Mouse (Mus musculus) liver, embryonic 11.5 days (tissue): Measurements from ENCODE around the gene Cnn1. TPM values are rescaled to one million over a fixed set of nuclear protein-coding genes. Genes with fewer than 3 reads are reported as not detected.

Experiments
- ATAC-seq: fragments of 200-750 bp; cut with Nextera tagmentation; replicated peaks from 2 replicates; pipeline ENCODE4 v1.8.0; 2017; ENCODE audit warnings: moderate number of reproducible peaks, mild to moderate bottlenecking, moderate TSS enrichment, moderate library complexity; ENCODE audit not compliant: low FRiP score
- DNase-seq: peaks from one replicate; pipeline ENCODE4 v3.0.0-alpha.2; 2017; ENCODE audit warnings: low spot score
- H3K27ac ChIP-seq: fragments of 300-500 bp; sonication (generic); 2 replicates; pipeline ENCODE4 v1.5.1; 2014; ENCODE audit warnings: mild to moderate bottlenecking, low read depth, low read length, control low read depth
- H3K27me3 ChIP-seq: fragments of 300-500 bp; sonication (generic); replicated peaks from 2 replicates; pipeline ENCODE4 v1.6.1; 2014; ENCODE audit warnings: low read length, mixed read lengths; ENCODE audit not compliant: control insufficient read depth, insufficient read depth
- H3K36me3 ChIP-seq: fragments of 300-500 bp; sonication (generic); 2 replicates; pipeline ENCODE4 v1.6.1; 2014; ENCODE audit warnings: mild to moderate bottlenecking, low read length, moderate library complexity, mixed read lengths; ENCODE audit not compliant: control insufficient read depth, insufficient read depth
- H3K4me1 ChIP-seq: fragments of 300-500 bp; sonication (generic); replicated peaks from 2 replicates; pipeline ENCODE4 v1.6.1; 2014; ENCODE audit warnings: low read length, mixed read lengths; ENCODE audit not compliant: control insufficient read depth, insufficient read depth
- H3K4me2 ChIP-seq: fragments of 300-500 bp; sonication (generic); 2 replicates; pipeline ENCODE4 v1.6.1; 2014; ENCODE audit warnings: mild to moderate bottlenecking, control low read depth, moderate library complexity
- H3K4me3 ChIP-seq: fragments of 300-500 bp; sonication (generic); 2 replicates; pipeline ENCODE4 v1.5.1; 2014; ENCODE audit warnings: low read depth, low read length, control low read depth
- H3K9ac ChIP-seq: fragments of 300-500 bp; sonication (generic); 2 replicates; pipeline ENCODE4 v1.6.1; 2014; ENCODE audit warnings: low read depth, low read length, control low read depth
- H3K9me3 ChIP-seq: fragments of 300-500 bp; sonication (generic); 2 replicates; pipeline ENCODE4 v1.6.1; 2016; ENCODE audit warnings: low read length, inconsistent platforms, mixed read lengths; ENCODE audit not compliant: control insufficient read depth
- WGBS: fragments of 180-500 bp; shearing (Covaris S2); extraction: QIAGEN DNeasy Blood & Tissue Kit; methylation state at CpG from one replicate; pipeline ENCODE4 v1.1.7; 2014; 5-methylcytosine and 5-hydroxymethylcytosine counted together
- polyA plus RNA-seq: library from polyadenylated mRNA; unstranded; fragments of >200 nt; fragmentation: Nextera tagmentation; extraction: Ambion mirVana; gene quantifications from 2 replicates; pipeline ENCODE4 v1.2.1, GENCODE M21; 2014

The Cnn1 gene
- polyA plus RNA-seq, 1 experiment from 2014 or later: 6.2 TPM

DNA sequence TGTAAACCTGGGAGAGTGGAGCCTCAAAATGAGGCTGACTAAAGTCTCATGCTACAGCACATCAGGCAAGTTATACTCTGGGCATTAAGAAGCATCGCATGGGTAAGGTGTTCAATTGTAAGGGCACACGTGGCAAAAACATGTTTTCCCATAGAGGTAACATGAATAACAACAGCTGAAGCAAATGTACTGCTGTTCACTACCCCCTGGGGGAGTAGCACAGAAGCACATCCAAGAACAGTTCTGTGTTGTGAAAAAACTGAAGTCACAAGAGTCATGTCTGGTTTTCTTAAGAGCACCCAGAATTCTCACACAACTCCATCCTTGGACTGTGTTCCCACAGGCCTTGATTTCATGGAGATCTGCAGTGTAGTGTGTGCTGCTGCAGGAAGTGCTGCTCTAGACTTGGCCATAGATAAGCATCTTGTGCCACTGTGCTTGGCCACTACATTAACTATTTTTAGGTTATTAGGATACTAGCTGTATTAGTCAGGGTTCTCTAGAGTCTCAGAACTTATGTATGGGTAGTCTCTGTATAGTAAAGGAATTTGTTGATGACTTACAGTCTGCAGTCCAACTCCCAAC lies 11.9 kb upstream of the Cnn1 start:
- H3K36me3 ChIP-seq: no peaks in the 10 kb centered on the region
- no peaks in the 10 kb centered on the region for H3K9me3 ChIP-seq
- DNase-seq: no peak
- 84% methylated on average over 2 of the region's 2 CpGs for WGBS
- H3K9ac ChIP-seq: no peak overlapping the region
- no peak overlapping the region for H3K4me3 ChIP-seq
- no peaks in the 10 kb centered on the region for H3K27me3 ChIP-seq
- no peak overlapping the region for H3K27ac ChIP-seq
- peaks cover 3% of the 10 kb centered on the region; the same call in 1 of the 2 replicates for H3K4me1 ChIP-seq
- no peak overlapping the region for H3K4me2 ChIP-seq
- no peak for ATAC-seq

DNA sequence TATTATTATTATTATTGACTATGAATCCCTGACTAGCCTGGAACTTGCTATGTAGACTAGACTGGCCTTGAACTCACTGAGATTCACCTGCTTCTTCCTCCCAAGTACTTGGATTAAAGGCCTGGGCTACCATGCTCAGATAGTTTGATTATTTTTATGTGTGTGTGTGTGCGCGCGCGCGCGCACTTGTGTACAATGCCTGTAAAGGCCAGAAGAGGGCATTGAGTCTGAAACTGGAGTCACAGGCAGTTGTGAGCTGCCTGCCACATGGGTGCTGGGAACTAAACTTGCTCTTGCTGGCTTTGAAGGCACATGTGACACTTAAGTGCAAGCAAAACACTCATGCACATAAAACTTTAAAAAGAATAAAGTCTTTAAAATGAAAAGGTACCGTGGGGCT lies 9.7 kb upstream of the Cnn1 start:
- Histone ChIP-seq H3K9me3 (no peaks in the 10 kb centered on the region), H3K36me3 (no peaks in the 10 kb centered on the region), H3K4me2 (no peak overlapping the region), H3K9ac (no peak overlapping the region), H3K27me3 (no peaks in the 10 kb centered on the region; the same call in 1 of the 2 replicates), H3K4me1 (peaks cover 3% of the 10 kb centered on the region; the same call in 1 of the 2 replicates), H3K4me3 (no peak overlapping the region), H3K27ac (no peak overlapping the region)
- no peak for DNase-seq
- 94% methylated on average over 7 of the region's 7 CpGs for WGBS
- ATAC-seq: no peak

DNA sequence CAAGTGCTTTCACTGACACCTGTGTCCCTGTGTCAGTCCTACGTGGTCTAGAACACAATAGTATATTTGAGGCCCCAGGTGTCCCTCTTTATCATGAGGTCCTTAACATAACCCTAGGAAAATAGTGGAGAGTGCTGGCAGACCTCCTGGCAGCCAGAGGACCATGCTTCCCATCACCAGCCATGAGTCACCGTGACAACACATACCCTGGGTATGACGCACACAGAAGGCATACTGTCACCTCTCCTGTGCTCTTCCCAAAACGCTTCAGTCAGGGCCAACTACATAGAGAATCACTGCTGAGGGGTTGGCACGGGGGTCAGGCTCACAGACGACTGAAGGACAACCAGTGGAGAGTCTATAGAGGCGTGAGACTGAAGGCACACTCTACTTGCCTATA lies 9.0 kb upstream of the Cnn1 start:
- ATAC-seq: no peak
- no peaks in the 10 kb centered on the region for H3K9me3 ChIP-seq
- 83% methylated on average over 7 of the region's 7 CpGs for WGBS
- no peak for DNase-seq
- no peaks in the 10 kb centered on the region for H3K4me1 ChIP-seq
- H3K36me3 ChIP-seq: no peaks in the 10 kb centered on the region
- no peak overlapping the region for H3K9ac ChIP-seq
- H3K4me3 ChIP-seq: no peak overlapping the region
- no peak overlapping the region for H3K4me2 ChIP-seq
- no peak overlapping the region for H3K27ac ChIP-seq
- no peaks in the 10 kb centered on the region; the same call in 1 of the 2 replicates for H3K27me3 ChIP-seq

DNA sequence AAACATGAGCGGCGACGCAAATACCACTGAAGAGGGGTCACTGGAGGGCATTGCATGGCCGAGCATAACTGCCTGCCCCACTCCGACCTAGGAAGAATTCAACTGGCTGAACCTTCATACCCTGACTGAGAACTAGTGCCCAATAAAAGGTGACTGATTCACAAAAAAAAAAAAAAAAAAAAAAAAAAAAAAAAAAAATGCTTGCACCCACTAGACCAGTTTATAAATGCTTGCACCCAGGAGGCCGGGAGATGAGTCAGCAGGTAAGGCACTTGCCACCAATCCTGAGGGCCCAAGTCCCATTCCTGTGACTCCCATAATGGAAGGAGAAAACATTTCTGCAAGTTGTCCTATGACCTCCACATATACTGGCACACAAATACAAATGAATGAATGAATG lies 6.3 kb upstream of the Cnn1 start:
- H3K4me3 ChIP-seq: no peak overlapping the region
- no peak overlapping the region for H3K4me2 ChIP-seq
- no peaks in the 10 kb centered on the region for H3K4me1 ChIP-seq
- H3K36me3 ChIP-seq: no peaks in the 10 kb centered on the region
- H3K9me3 ChIP-seq: no peaks in the 10 kb centered on the region
- DNase-seq (no peak), ATAC-seq (no peak)
- H3K27me3 ChIP-seq: no peaks in the 10 kb centered on the region; the same call in 1 of the 2 replicates
- 80% methylated on average over 6 of the region's 6 CpGs for WGBS
- H3K9ac ChIP-seq: no peak overlapping the region
- no peak overlapping the region for H3K27ac ChIP-seq

DNA sequence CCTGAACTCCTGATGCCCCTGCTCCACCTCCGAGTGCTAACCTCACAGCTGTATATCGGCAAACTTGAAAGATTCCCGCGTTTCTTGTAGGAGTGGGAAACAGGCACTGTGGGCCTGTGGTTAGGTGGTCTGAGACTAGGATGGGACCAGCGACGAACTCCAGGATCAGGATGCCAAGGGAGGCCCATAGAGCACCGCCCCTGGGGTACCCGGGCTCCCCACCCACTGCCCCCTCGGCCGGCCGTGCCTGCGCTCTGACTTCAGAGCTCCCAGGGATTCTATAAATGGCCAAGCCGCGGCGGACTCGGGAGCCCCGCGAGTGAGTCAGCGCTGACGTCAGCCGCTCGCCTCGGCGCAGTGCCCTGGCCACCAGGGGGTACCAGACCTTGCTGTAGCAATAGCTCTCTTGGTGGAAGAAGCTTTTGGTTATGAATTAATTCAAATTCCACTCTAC lies 3.1 kb upstream of the Cnn1 start:
- no peaks in the 10 kb centered on the region for H3K36me3 ChIP-seq
- ATAC-seq (peak; percentile 84), DNase-seq (peak; percentile 85)
- WGBS: 1% methylated on average over 24 of the region's 24 CpGs
- H3K4me1 ChIP-seq: peaks cover 5% of the 10 kb centered on the region; the same call in 1 of the 2 replicates
- H3K27ac ChIP-seq: no peak overlapping the region
- peaks cover 29% of the 10 kb centered on the region for H3K27me3 ChIP-seq
- peak overlapping the region; percentile 73 for H3K9ac ChIP-seq
- peak overlapping the region; percentile 85 for H3K4me2 ChIP-seq
- no peaks in the 10 kb centered on the region for H3K9me3 ChIP-seq
- peak overlapping the region; percentile 43 for H3K4me3 ChIP-seq

DNA sequence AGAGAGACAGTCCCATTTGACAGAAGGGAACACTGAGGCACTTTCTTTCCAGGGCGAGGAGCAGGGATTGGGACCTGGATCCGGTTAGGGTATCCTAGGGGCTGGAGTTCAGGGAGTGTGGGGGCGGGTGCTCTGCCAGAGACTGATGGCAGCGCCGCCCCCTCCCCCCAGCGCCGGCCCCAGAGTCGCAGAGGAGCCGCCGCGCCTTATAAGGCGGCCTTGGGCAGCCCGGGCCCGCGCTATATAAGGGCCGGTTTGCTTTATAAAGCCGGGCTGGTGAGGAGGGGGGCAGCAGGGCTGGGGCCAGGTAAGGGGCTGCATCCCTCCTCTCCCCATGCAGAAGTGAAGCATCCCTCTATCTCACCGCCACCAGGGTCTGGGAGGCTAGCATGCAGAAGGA lies 906 bp downstream of the Cnn1 start:
- peak overlapping the region; percentile 20; the same call in 1 of the 2 replicates for H3K4me2 ChIP-seq
- WGBS: 4% methylated on average over 18 of the region's 18 CpGs
- H3K27me3 ChIP-seq: peaks cover 36% of the 10 kb centered on the region
- DNase-seq (no peak), ATAC-seq (no peak)
- no peaks in the 10 kb centered on the region for H3K9me3 ChIP-seq
- H3K4me3 ChIP-seq: peak overlapping the region; percentile 8; the same call in 1 of the 2 replicates
- no peak overlapping the region; the same call in 1 of the 2 replicates for H3K9ac ChIP-seq
- H3K27ac ChIP-seq: no peak overlapping the region
- peaks cover 5% of the 10 kb centered on the region; the same call in 1 of the 2 replicates for H3K4me1 ChIP-seq
- H3K36me3 ChIP-seq: no peaks in the 10 kb centered on the region

DNA sequence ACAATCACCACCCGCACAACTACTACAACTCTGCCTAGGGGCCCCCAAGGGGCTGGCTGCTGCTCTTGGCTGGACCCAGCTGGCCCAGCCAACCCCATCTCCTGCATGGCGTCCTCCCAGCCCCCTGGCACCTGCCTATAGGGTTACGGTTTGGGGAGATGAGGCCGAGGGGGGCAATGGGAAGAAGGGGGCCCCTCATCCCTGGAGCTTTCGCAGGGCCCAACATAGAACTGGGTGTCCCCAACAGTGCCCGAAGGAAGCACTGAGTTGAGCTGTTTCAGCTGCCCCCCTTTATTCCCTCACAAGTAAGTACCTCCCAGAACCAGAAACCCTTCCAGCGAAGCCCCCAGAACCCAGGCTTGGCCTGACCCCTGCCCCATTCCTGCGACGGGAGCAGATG lies 9.2 kb downstream of the Cnn1 start:
- no peaks in the 10 kb centered on the region for H3K9me3 ChIP-seq
- ATAC-seq (no peak), DNase-seq (no peak)
- H3K9ac ChIP-seq: no peak overlapping the region
- H3K4me2 ChIP-seq: no peak overlapping the region
- H3K4me3 ChIP-seq: no peak overlapping the region
- 86% methylated on average over 9 of the region's 9 CpGs for WGBS
- peaks cover 13% of the 10 kb centered on the region for H3K36me3 ChIP-seq
- no peak overlapping the region for H3K27ac ChIP-seq
- H3K27me3 ChIP-seq: no peaks in the 10 kb centered on the region
- H3K4me1 ChIP-seq: no peaks in the 10 kb centered on the region

DNA sequence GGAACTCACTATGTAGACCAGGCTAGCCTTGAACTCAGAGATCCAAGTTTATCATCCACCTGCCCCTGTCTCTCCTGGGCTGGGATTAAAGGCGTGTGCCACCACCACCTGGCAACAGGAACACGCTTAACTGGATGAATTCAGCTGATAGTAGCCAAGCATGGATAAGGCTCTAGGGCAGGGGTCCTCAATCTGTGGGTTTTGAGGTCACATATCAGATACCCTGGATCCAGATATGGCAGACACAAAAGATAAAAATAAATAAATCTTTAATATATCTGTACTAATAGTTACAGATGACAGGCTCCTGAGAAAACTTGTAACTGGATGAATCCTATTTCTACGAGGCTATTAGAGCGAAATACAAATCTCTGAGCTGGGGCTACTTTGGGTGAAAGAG lies 16.6 kb downstream of the Cnn1 start:
- Histone ChIP-seq H3K27ac (no peak overlapping the region), H3K36me3 (peaks cover 14% of the 10 kb centered on the region), H3K9ac (no peak overlapping the region; the same call in 1 of the 2 replicates), H3K4me2 (peak overlapping the region; percentile 84), H3K4me1 (peaks cover 11% of the 10 kb centered on the region), H3K9me3 (no peaks in the 10 kb centered on the region), H3K27me3 (no peaks in the 10 kb centered on the region), H3K4me3 (peak overlapping the region; percentile 81)
- ATAC-seq (no peak), DNase-seq (no peak)
- WGBS: 86% methylated on average over 4 of the region's 4 CpGs

DNA sequence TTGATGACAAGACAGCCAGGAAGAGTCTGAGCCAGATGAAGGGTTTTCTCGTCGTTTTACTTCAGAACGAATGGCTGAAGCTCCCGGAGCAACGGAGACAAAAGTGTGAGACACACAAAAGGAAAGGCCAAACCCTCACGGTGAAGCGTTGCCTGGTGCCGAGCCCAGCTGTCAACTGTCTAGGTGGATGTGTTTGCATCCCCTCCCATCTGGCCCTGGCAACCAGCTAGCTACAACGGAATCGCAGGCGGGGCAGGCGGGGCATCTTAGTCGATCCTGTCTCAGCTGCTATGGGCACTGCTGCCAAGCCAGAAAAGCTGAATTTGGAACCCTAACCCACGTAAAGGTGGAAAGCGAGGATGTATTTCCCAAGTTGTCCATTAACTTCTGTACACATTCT lies 17.1 kb downstream of the Cnn1 start:
- 0 out of 2 replicates have a peak overlapping the region, but pooled peaks have one; percentile 50 for H3K27ac ChIP-seq
- H3K27me3 ChIP-seq: no peaks in the 10 kb centered on the region
- H3K4me1 ChIP-seq: peaks cover 11% of the 10 kb centered on the region
- H3K4me3 ChIP-seq: peak overlapping the region; percentile 81
- no peak for DNase-seq
- no peaks in the 10 kb centered on the region for H3K9me3 ChIP-seq
- WGBS: 32% methylated on average over 15 of the region's 15 CpGs
- ATAC-seq: no peak
- H3K36me3 ChIP-seq: peaks cover 14% of the 10 kb centered on the region
- peak overlapping the region; percentile 81 for H3K9ac ChIP-seq
- peak overlapping the region; percentile 84 for H3K4me2 ChIP-seq
